Mouse (Mus musculus) adrenal gland (tissue): Measurements from ENCODE around the gene Pfdn5.
"Not testable (repeated sequence)": the region's sequence is repeated elsewhere in the genome, so short reads cannot be mapped to it uniquely, and the experiment has no call there.

Source experiments
- intact Hi-C: fragments of 180-260 bp; cut with DNase I; formaldehyde crosslinking; loops from one replicate; pipeline ENCODE4 v1.15.1; 2025

Gene Pfdn5

GRCm38 (mm10) chr15:102326892-102327291 lies 976 bp downstream of the Pfdn5 start:
- intact Hi-C loops = no loop called here

- intact Hi-C loops = no loop called here
These were observed 5.7 kb downstream of the Pfdn5 start, which contains the start of gene Myg1 for GRCm38 (mm10) chr15:102331610-102332015. Gene Myg1 (plus strand): TSS chr15:102331709.

GRCm38 (mm10) chr15:102335254-102335653 lies 9.3 kb downstream of the Pfdn5 start:
- intact Hi-C loops = no loop called here

- intact Hi-C loops = not testable (repeated sequence)
These were observed 10.0 kb downstream of the Pfdn5 start for GRCm38 (mm10) chr15:102335925-102336324.

GRCm38 (mm10) chr15:102336946-102337345 lies 11.0 kb downstream of the Pfdn5 start:
- intact Hi-C loops = no loop called here

GRCm38 (mm10) chr15:102339612-102340011 lies 13.7 kb downstream of the Pfdn5 start:
- intact Hi-C loops = loop anchor here (5.0 kb wide), 1 partner anchor 38 kb away; no protein-coding TSS in a partner anchor

- intact Hi-C loops = loop anchor here (5.0 kb wide), 1 partner anchor 36 kb away; no protein-coding TSS in a partner anchor
These were observed 15.7 kb downstream of the Pfdn5 start for GRCm38 (mm10) chr15:102341580-102341979.

- intact Hi-C loops = loop anchor here (5.0 kb wide), 1 partner anchor 33 kb away; no protein-coding TSS in a partner anchor
These were observed 18.6 kb downstream of the Pfdn5 start for GRCm38 (mm10) chr15:102344490-102344889.

- intact Hi-C loops = no loop called here
These were observed 20.5 kb downstream of the Pfdn5 start for GRCm38 (mm10) chr15:102346444-102346843.

- intact Hi-C loops = no loop called here
These were observed 24.4 kb downstream of the Pfdn5 start, which contains the start of gene Aaas for GRCm38 (mm10) chr15:102350138-102350941. Gene Aaas (minus strand): TSS chr15:102350771.

- intact Hi-C loops = no loop called here
These were observed 25.0 kb downstream of the Pfdn5 start for GRCm38 (mm10) chr15:102350942-102351291.

GRCm38 (mm10) chr15:102352177-102352576 lies 26.3 kb downstream of the Pfdn5 start:
- intact Hi-C loops = no loop called here

GRCm38 (mm10) chr15:102353986-102354385 lies 28.1 kb downstream of the Pfdn5 start:
- intact Hi-C loops = no loop called here

GRCm38 (mm10) chr15:102355134-102355870 lies 29.4 kb downstream of the Pfdn5 start:
- intact Hi-C loops = no loop called here

GRCm38 (mm10) chr15:102355871-102356441 lies 30.0 kb downstream of the Pfdn5 start:
- intact Hi-C loops = no loop called here

- intact Hi-C loops = no loop called here
These were observed 30.8 kb downstream of the Pfdn5 start for GRCm38 (mm10) chr15:102356501-102357325.

GRCm38 (mm10) chr15:102358126-102358525 lies 32.2 kb downstream of the Pfdn5 start:
- intact Hi-C loops = no loop called here

GRCm38 (mm10) chr15:102358834-102359233 lies 32.9 kb downstream of the Pfdn5 start:
- intact Hi-C loops = no loop called here

- intact Hi-C loops = no loop called here
These were observed 36.7 kb downstream of the Pfdn5 start for GRCm38 (mm10) chr15:102362648-102363047.

- intact Hi-C loops = no loop called here
These were observed 38.8 kb downstream of the Pfdn5 start for GRCm38 (mm10) chr15:102364678-102365077.

- intact Hi-C loops = no loop called here
These were observed 40.3 kb downstream of the Pfdn5 start for GRCm38 (mm10) chr15:102366238-102366637.
